Comparison of ENCODE assay signal across 28 mouse cellular contexts in genomic region chr3:48207950-48208349, GRCm38 (mm10).
DNase-seq lines count a peak whose midpoint lies in the region; ATAC-seq and TF ChIP-seq lines count a peak whose summit lies in the region.
"Had no signal": no experiment of that assay in that cellular context is flagged by ENCODE, and none has a peak within 500 bp of the region (broad histone marks: within the 10 kb centered on the region; RNA-seq: fewer than 3 reads in every experiment).

No protein-coding gene starts in this region.

- H3K27ac ChIP-seq in forebrain, postnatal 0 days (ENCODE audit: low read depth, low read length): no peak overlapping the region
- H3K27ac ChIP-seq in forebrain, embryonic 16.5 days (ENCODE audit: low read length): no peak overlapping the region
- no peak overlapping the region for H3K27ac ChIP-seq in lung, embryonic 14.5 days (ENCODE audit: low read depth)
- H3K27ac ChIP-seq: embryonic facial prominence, embryonic 10.5 days; embryonic facial prominence, embryonic 13.5 days; forebrain, embryonic 12.5 days; forebrain, embryonic 15.5 days; gastrocnemius, adult 2 months; hindbrain, embryonic 12.5 days had no signal

- no peak overlapping the region for H3K4me2 ChIP-seq in forebrain, postnatal 0 days (ENCODE audit: low read depth)
- H3K4me2 ChIP-seq in forebrain, embryonic 16.5 days (ENCODE audit: low read length): no peak overlapping the region
- H3K4me2 ChIP-seq in lung, embryonic 14.5 days: no peak overlapping the region
- H3K4me2 ChIP-seq: embryonic facial prominence, embryonic 13.5 days; forebrain, embryonic 12.5 days; forebrain, embryonic 15.5 days; heart, embryonic 11.5 days; hindbrain, embryonic 12.5 days had no signal

- no peaks in the 10 kb centered on the region for H3K9me3 ChIP-seq in forebrain, postnatal 0 days (ENCODE audit: low read length)
- no peaks in the 10 kb centered on the region for H3K9me3 ChIP-seq in forebrain, embryonic 16.5 days (ENCODE audit: control insufficient read depth, low read length)
- H3K9me3 ChIP-seq in lung, embryonic 14.5 days (ENCODE audit: low read depth, low read length): no peaks in the 10 kb centered on the region
- H3K9me3 ChIP-seq: embryonic facial prominence, embryonic 10.5 days; embryonic facial prominence, embryonic 13.5 days; forebrain, embryonic 12.5 days; forebrain, embryonic 15.5 days; G1E; hindbrain, embryonic 12.5 days had no signal

- H3K36me3 ChIP-seq in forebrain, postnatal 0 days (ENCODE audit: insufficient read depth): no peaks in the 10 kb centered on the region
- H3K36me3 ChIP-seq in forebrain, embryonic 16.5 days (ENCODE audit: control insufficient read depth, insufficient read depth): no peaks in the 10 kb centered on the region
- H3K36me3 ChIP-seq in lung, embryonic 14.5 days (ENCODE audit: insufficient read depth): no peaks in the 10 kb centered on the region
- H3K36me3 ChIP-seq: embryonic facial prominence, embryonic 10.5 days; embryonic facial prominence, embryonic 13.5 days; forebrain, embryonic 12.5 days; forebrain, embryonic 15.5 days; G1E; hindbrain, embryonic 12.5 days had no signal

- ATAC-seq in forebrain, postnatal 0 days: no peak
- no peak for ATAC-seq in forebrain, embryonic 16.5 days
- ATAC-seq in lung, embryonic 14.5 days (ENCODE audit: insufficient read depth): no peak
- ATAC-seq: forebrain, embryonic 15.5 days; hindbrain, embryonic 16.5 days; inflammation-experienced regulatory T-cells, adult 6 months; intestine, embryonic 16.5 days had no signal

- no peak overlapping the region for H3K9ac ChIP-seq in forebrain, postnatal 0 days
- H3K9ac ChIP-seq in forebrain, embryonic 16.5 days (replicated peaks; ENCODE audit: low read depth, low read length): no peak overlapping the region
- no peak overlapping the region for H3K9ac ChIP-seq in lung, embryonic 14.5 days
- H3K9ac ChIP-seq: embryonic facial prominence, embryonic 13.5 days; forebrain, embryonic 12.5 days; forebrain, embryonic 15.5 days; hindbrain, embryonic 12.5 days had no signal

- no peak for TF ChIP-seq CTCF in forebrain, postnatal 0 days (IDR thresholded peaks at IDR 0.05; ENCODE audit: low read depth)
- no peak for TF ChIP-seq CTCF in lung, embryonic 14.5 days (IDR thresholded peaks at IDR 0.05; ENCODE audit: low read depth)

- no peak overlapping the region for H3K4me3 ChIP-seq in forebrain, postnatal 0 days (ENCODE audit: low read depth, low read length)
- no peak overlapping the region for H3K4me3 ChIP-seq in forebrain, embryonic 16.5 days (replicated peaks; ENCODE audit: low read length)
- H3K4me3 ChIP-seq in lung, embryonic 14.5 days (ENCODE audit: low read depth, low read length): no peak overlapping the region
- H3K4me3 ChIP-seq: embryonic facial prominence, embryonic 10.5 days; embryonic facial prominence, embryonic 13.5 days; erythroblast, embryonic 14.5 days; forebrain, embryonic 12.5 days; forebrain, embryonic 15.5 days; gastrocnemius, adult 2 months; hindbrain, embryonic 12.5 days had no signal

- 69% methylated on average over 2 of the region's 2 CpGs for WGBS in forebrain, postnatal 0 days
- 79% methylated on average over 2 of the region's 2 CpGs for WGBS in forebrain, embryonic 16.5 days
- 60% methylated on average over 2 of the region's 2 CpGs for WGBS in lung, embryonic 14.5 days

- no peaks in the 10 kb centered on the region for H3K4me1 ChIP-seq in forebrain, postnatal 0 days (ENCODE audit: insufficient read depth)
- H3K4me1 ChIP-seq in forebrain, embryonic 16.5 days (replicated peaks; ENCODE audit: control insufficient read depth, insufficient read depth, low read length): no peaks in the 10 kb centered on the region
- no peaks in the 10 kb centered on the region for H3K4me1 ChIP-seq in lung, embryonic 14.5 days (ENCODE audit: insufficient read depth)
- H3K4me1 ChIP-seq: embryonic facial prominence, embryonic 10.5 days; embryonic facial prominence, embryonic 13.5 days; forebrain, embryonic 12.5 days; forebrain, embryonic 15.5 days; hindbrain, embryonic 12.5 days had no signal

- no peaks in the 10 kb centered on the region for H3K27me3 ChIP-seq in forebrain, postnatal 0 days (ENCODE audit: insufficient read depth, low read length)
- H3K27me3 ChIP-seq in forebrain, embryonic 16.5 days (replicated peaks; ENCODE audit: control insufficient read depth, insufficient read depth, low read length): no peaks in the 10 kb centered on the region
- H3K27me3 ChIP-seq in lung, embryonic 14.5 days (ENCODE audit: insufficient read depth, low read length): no peaks in the 10 kb centered on the region
- H3K27me3 ChIP-seq: CH12.LX; embryonic facial prominence, embryonic 13.5 days; forebrain, embryonic 12.5 days; forebrain, embryonic 15.5 days; hindbrain, embryonic 12.5 days had no signal

- DNase-seq in forebrain, postnatal 0 days: peak; percentile 10
- peak; percentile 3 for DNase-seq in lung, embryonic 14.5 days
- no peak for DNase-seq in lung, adult 18-20 months
- peak; percentile 8 for DNase-seq in brain, adult 2 months (ENCODE audit: low read depth, low spot score)
- DNase-seq in ovary, postnatal 36 days (ENCODE audit: low spot score): no peak
- DNase-seq: adrenal gland, adult 2 months; adrenal gland, postnatal 14 days; B cell, adult 2 months; cerebellum, adult 18-20 months; cerebellum, adult 9-10 months; cerebellum, postnatal 36 days; embryo, embryonic 11 days; gastrocnemius, adult 2 months; gastrocnemius, postnatal 14 days; heart, adult 11 months had no signal

Comparison
In these comparisons a context has a peak if more than half of its experiments do, and no peak if none do; other contexts are left out.
1. DNase-seq: peak in forebrain, postnatal 0 days (single experiment), lung, embryonic 14.5 days (single experiment) and brain, adult 2 months (single experiment); none in lung, adult 18-20 months (0 of 2) and ovary, postnatal 36 days (single experiment).